Mouse (Mus musculus): ENCODE measurements around the gene Cgnl1. TPM values are rescaled to one million over a fixed set of nuclear protein-coding genes. Genes with fewer than 3 reads are reported as not detected.

The Cgnl1 gene
- polyA plus RNA-seq, 3 experiments from 2014 or later = not detected

GRCm38 (mm10) chr9:71709199-71709598 lies 62.2 kb downstream of the Cgnl1 start:
- ATAC-seq = no peak

- ATAC-seq = no peak
Measured at GRCm38 (mm10) chr9:71707989-71708388, 63.4 kb downstream of the Cgnl1 start.

GRCm38 (mm10) chr9:71704332-71705014 lies 66.9 kb downstream of the Cgnl1 start:
- ATAC-seq = no peak

- ATAC-seq = no peak
Measured at GRCm38 (mm10) chr9:71699087-71699486, 72.3 kb downstream of the Cgnl1 start.

- no peak for ATAC-seq
Measured at GRCm38 (mm10) chr9:71698116-71698515, 73.3 kb downstream of the Cgnl1 start.

GRCm38 (mm10) chr9:71697189-71697588 lies 74.2 kb downstream of the Cgnl1 start:
- no peak for ATAC-seq

- ATAC-seq = no peak
Measured at GRCm38 (mm10) chr9:71696762-71697161, 74.6 kb downstream of the Cgnl1 start.

- no peak for ATAC-seq
Measured at GRCm38 (mm10) chr9:71695133-71695532, 76.3 kb downstream of the Cgnl1 start.

GRCm38 (mm10) chr9:71694223-71694622 lies 77.2 kb downstream of the Cgnl1 start:
- no peak for ATAC-seq

- ATAC-seq = no peak
Measured at GRCm38 (mm10) chr9:71693771-71694170, 77.6 kb downstream of the Cgnl1 start.

- ATAC-seq = no peak
Measured at GRCm38 (mm10) chr9:71692165-71692564, 79.2 kb downstream of the Cgnl1 start.

GRCm38 (mm10) chr9:71689369-71690073 lies 81.9 kb downstream of the Cgnl1 start:
- no peak for ATAC-seq

- no peak for ATAC-seq
Measured at GRCm38 (mm10) chr9:71686463-71686862, 84.9 kb downstream of the Cgnl1 start.

GRCm38 (mm10) chr9:71684772-71685171 lies 86.6 kb downstream of the Cgnl1 start:
- no peak for ATAC-seq

- no peak for ATAC-seq
Measured at GRCm38 (mm10) chr9:71680381-71680780, 91.0 kb downstream of the Cgnl1 start.

- no peak for ATAC-seq
Measured at GRCm38 (mm10) chr9:71679103-71679815, 92.1 kb downstream of the Cgnl1 start.

- ATAC-seq = no peak
Measured at GRCm38 (mm10) chr9:71676988-71677688, 94.3 kb downstream of the Cgnl1 start.

- no peak for ATAC-seq
Measured at GRCm38 (mm10) chr9:71675799-71676414, 95.5 kb downstream of the Cgnl1 start.

GRCm38 (mm10) chr9:71675216-71675615 lies 96.2 kb downstream of the Cgnl1 start:
- ATAC-seq = no peak

GRCm38 (mm10) chr9:71674476-71674875 lies 96.9 kb downstream of the Cgnl1 start:
- no peak for ATAC-seq

- no peak for ATAC-seq
Measured at GRCm38 (mm10) chr9:71672495-71672894, 98.9 kb downstream of the Cgnl1 start.

- ATAC-seq = no peak
Measured at GRCm38 (mm10) chr9:71670677-71671076, 100.7 kb downstream of the Cgnl1 start.

GRCm38 (mm10) chr9:71667616-71668015 lies 103.8 kb downstream of the Cgnl1 start:
- ATAC-seq = no peak
